Mouse (Mus musculus) cerebellum, adult 2 months (tissue): ENCODE data around the gene Ttpal.

ENCODE experiments used
- CTCF ChIP-seq: fragments of 200-500 bp; IDR thresholded peaks from 2 replicates; pipeline ENCODE4 v1.5.1; 2011; ENCODE audit warnings: low read depth, mild to moderate bottlenecking, control low read depth, low read length, moderate library complexity, borderline replicate concordance; ENCODE audit not compliant: insufficient read depth
- POLR2A ChIP-seq: fragments of 200-500 bp; IDR thresholded peaks from 2 replicates; pipeline ENCODE4 v1.6.1; 2011; ENCODE audit warnings: low read length, control low read depth, borderline replicate concordance; ENCODE audit not compliant: insufficient read depth

GRCm38 (mm10) chr2:163560247-163560646, 41.9 kb upstream of the Ttpal start:
- TF ChIP-seq POLR2A = no peak
- TF ChIP-seq CTCF = no peak
